Mouse (Mus musculus) CD4-positive, CD25-positive, alpha-beta regulatory T cell, adult 2 months (primary cell): ENCODE results near the gene Gabrg2.

Experiments used
- DNase-seq: peaks from one replicate; pipeline ENCODE4 v3.0.0-alpha.2; 2012; ENCODE audit warnings: low read depth, low spot score

The Gabrg2 gene

GRCm38 (mm10) chr11:42000190-42001098 is at the start of gene Gabrg2:
TSS of gene Gabrg2 (minus strand) at chr11:42000857.
- no peak for DNase-seq

- DNase-seq, result no peak
Observed at GRCm38 (mm10) chr11:42048201-42048600, 47.5 kb upstream of the Gabrg2 start.

GRCm38 (mm10) chr11:41999468-41999881 is 1.2 kb downstream of the Gabrg2 start:
- peak; percentile 0 for DNase-seq

- DNase-seq, result no peak
Observed at GRCm38 (mm10) chr11:41980152-41980551, 20.5 kb downstream of the Gabrg2 start.

GRCm38 (mm10) chr11:41968595-41968994 is 32.1 kb downstream of the Gabrg2 start:
- DNase-seq, result no peak

- DNase-seq, result no peak
Observed at GRCm38 (mm10) chr11:41962706-41963105, 38.0 kb downstream of the Gabrg2 start.

GRCm38 (mm10) chr11:41953550-41953949 is 47.1 kb downstream of the Gabrg2 start:
- DNase-seq, result no peak

- DNase-seq, result no peak
Observed at GRCm38 (mm10) chr11:41951898-41952297, 48.8 kb downstream of the Gabrg2 start.

GRCm38 (mm10) chr11:41945471-41945870 is 55.2 kb downstream of the Gabrg2 start:
- no peak for DNase-seq

- no peak for DNase-seq
Observed at GRCm38 (mm10) chr11:41937979-41938378, 62.7 kb downstream of the Gabrg2 start.

- no peak for DNase-seq
Observed at GRCm38 (mm10) chr11:41918864-41919263, 81.8 kb downstream of the Gabrg2 start.

GRCm38 (mm10) chr11:41914066-41914465 is 86.6 kb downstream of the Gabrg2 start:
- no peak for DNase-seq

GRCm38 (mm10) chr11:41903661-41904060 is 97.0 kb downstream of the Gabrg2 start:
- no peak for DNase-seq
